Mouse (Mus musculus) yolk sac, embryonic 10.5 days (tissue): ENCODE data around the gene Hnf1a.
A peak's percentile ranks its signal among the peaks of the same experiment; 100 is the strongest.

Source experiments
- DNase-seq: peaks from one replicate; pipeline ENCODE4 v3.0.0-alpha.2; 2017; ENCODE audit warnings: low spot score

Hnf1a gene

GRCm38 (mm10) chr5:114979250-114980121, 8.6 kb upstream of the Hnf1a start:
- DNase-seq: peak; percentile 68

GRCm38 (mm10) chr5:114978888-114979249, 8.0 kb upstream of the Hnf1a start:
- DNase-seq: peak; percentile 58

- no peak for DNase-seq
Observed at GRCm38 (mm10) chr5:114978473-114978872, 7.6 kb upstream of the Hnf1a start.

GRCm38 (mm10) chr5:114976935-114977334, 6.0 kb upstream of the Hnf1a start:
- DNase-seq: no peak

- no peak for DNase-seq
Observed at GRCm38 (mm10) chr5:114973131-114973530, 2.2 kb upstream of the Hnf1a start.

- no peak for DNase-seq
Observed at GRCm38 (mm10) chr5:114972201-114972600, 1.3 kb upstream of the Hnf1a start.

GRCm38 (mm10) chr5:114969609-114970215, 1.2 kb downstream of the Hnf1a start:
- DNase-seq: no peak

- DNase-seq: peak; percentile 78
Observed at GRCm38 (mm10) chr5:114969064-114969463, 1.8 kb downstream of the Hnf1a start.

- peak; percentile 81 for DNase-seq
Observed at GRCm38 (mm10) chr5:114968651-114969050, 2.2 kb downstream of the Hnf1a start.

GRCm38 (mm10) chr5:114967523-114968268, 3.2 kb downstream of the Hnf1a start:
- DNase-seq: no peak

GRCm38 (mm10) chr5:114964967-114965898, 5.7 kb downstream of the Hnf1a start:
- DNase-seq: peak; percentile 89

- DNase-seq: peak; percentile 77
Observed at GRCm38 (mm10) chr5:114964315-114964966, 6.5 kb downstream of the Hnf1a start.

- no peak for DNase-seq
Observed at GRCm38 (mm10) chr5:114961590-114962360, 9.1 kb downstream of the Hnf1a start.

GRCm38 (mm10) chr5:114958069-114958468, 12.8 kb downstream of the Hnf1a start:
- DNase-seq: no peak

- DNase-seq: no peak
Observed at GRCm38 (mm10) chr5:114953326-114953725, 17.6 kb downstream of the Hnf1a start.

- no peak for DNase-seq
Observed at GRCm38 (mm10) chr5:114951279-114951880, 19.5 kb downstream of the Hnf1a start.

GRCm38 (mm10) chr5:114950669-114951068, 20.2 kb downstream of the Hnf1a start:
- DNase-seq: no peak

- DNase-seq: no peak
Observed at GRCm38 (mm10) chr5:114949812-114950211, 21.1 kb downstream of the Hnf1a start.

- DNase-seq: no peak
Observed at GRCm38 (mm10) chr5:114949316-114949715, 21.6 kb downstream of the Hnf1a start.

GRCm38 (mm10) chr5:114948891-114949290, 22.0 kb downstream of the Hnf1a start:
- DNase-seq: peak; percentile 64
